Mouse (Mus musculus) cortical plate, adult 2 months (tissue): ENCODE data around the gene Rab8b. TPM values are rescaled to one million over a fixed set of nuclear protein-coding genes. Genes with fewer than 3 reads are reported as not detected.

Source experiments
- H3K27ac ChIP-seq: fragments of 200-500 bp; 2 replicates; pipeline ENCODE4 v1.5.1; 2012; ENCODE audit warnings: low read length, control low read depth, inconsistent platforms; ENCODE audit not compliant: insufficient read depth
- H3K4me1 ChIP-seq: fragments of 200-500 bp; 2 replicates; pipeline ENCODE4 v1.6.1; 2011; ENCODE audit warnings: low read length; ENCODE audit not compliant: control insufficient read depth, insufficient read depth
- H3K4me3 ChIP-seq: fragments of 200-500 bp; 2 replicates; pipeline ENCODE4 v1.5.1; 2011; ENCODE audit warnings: mild to moderate bottlenecking, low read length, control low read depth; ENCODE audit not compliant: insufficient read depth
- CTCF ChIP-seq: fragments of 200-500 bp; IDR thresholded peaks from 2 replicates; pipeline ENCODE4 v1.5.1; 2011; ENCODE audit warnings: mild to moderate bottlenecking, control low read depth, low read length; ENCODE audit not compliant: insufficient read depth; ENCODE audit errors: extremely low read depth
- POLR2A ChIP-seq: fragments of 200-500 bp; IDR thresholded peaks from 2 replicates; pipeline ENCODE4 v1.6.1; 2011; ENCODE audit warnings: mild to moderate bottlenecking, low read length, control low read depth; ENCODE audit not compliant: insufficient read depth; ENCODE audit errors: extremely low read depth
- polyA plus RNA-seq: library from polyadenylated mRNA; depleted of rRNA; stranded (reverse); fragments of >200 nt; gene quantifications from 2 replicates; pipeline ENCODE4 v1.2.3, GENCODE M21; 2012; rRNA removed

The Rab8b gene
- 17.4 and 17.9 TPM in 2 replicates for polyA plus RNA-seq

GRCm38 (mm10) chr9:66919382-66919971 lies at the start of gene Rab8b:
Gene Rab8b (minus strand): TSS chr9:66919687.
- H3K4me3 ChIP-seq = peak within 1 kb of the TSS; percentile 84
- peaks cover 6% of the 10 kb centered on the region for H3K4me1 ChIP-seq
- TF ChIP-seq CTCF (no peak), POLR2A (peak; percentile 74)
- H3K27ac ChIP-seq = no peak within 1 kb of the TSS

GRCm38 (mm10) chr9:66967492-66967891 lies 48.0 kb upstream of the Rab8b start:
- Histone ChIP-seq H3K27ac (no peak overlapping the region), H3K4me1 (no peaks in the 10 kb centered on the region), H3K4me3 (no peak overlapping the region)
- TF ChIP-seq CTCF (no peak), POLR2A (no peak)

GRCm38 (mm10) chr9:66961478-66961877 lies 42.0 kb upstream of the Rab8b start:
- Histone ChIP-seq H3K27ac (no peak overlapping the region), H3K4me1 (no peaks in the 10 kb centered on the region), H3K4me3 (no peak overlapping the region)
- no peak for TF ChIP-seq CTCF
- TF ChIP-seq POLR2A = no peak

DNA sequence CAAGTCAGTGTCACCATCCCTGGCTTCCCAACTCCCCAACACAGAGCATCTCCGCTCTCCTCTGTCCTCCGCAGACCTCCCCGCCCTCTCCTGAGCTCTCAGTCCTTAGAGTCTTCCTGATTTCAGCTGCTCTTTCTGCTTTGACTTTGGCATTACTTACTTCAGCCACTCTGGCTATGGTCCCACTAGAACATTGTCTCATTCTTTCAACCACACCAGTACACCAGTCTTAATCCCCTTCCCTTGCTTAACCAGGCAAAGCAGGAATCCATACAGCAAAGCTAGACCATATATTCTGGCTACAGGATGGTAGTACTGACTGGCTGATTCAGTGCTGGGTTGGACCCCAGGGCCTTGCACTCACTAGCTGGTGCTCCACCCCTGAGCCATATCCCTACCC lies 38.0 kb upstream of the Rab8b start:
- H3K4me1 ChIP-seq = no peaks in the 10 kb centered on the region
- TF ChIP-seq POLR2A (no peak), CTCF (no peak)
- H3K4me3 ChIP-seq = no peak overlapping the region
- no peak overlapping the region for H3K27ac ChIP-seq

- TF ChIP-seq CTCF = no peak
- TF ChIP-seq POLR2A = no peak
- Histone ChIP-seq H3K4me1 (no peaks in the 10 kb centered on the region), H3K27ac (no peak overlapping the region), H3K4me3 (no peak overlapping the region)
These were observed 33.4 kb upstream of the Rab8b start for GRCm38 (mm10) chr9:66952886-66953285.

DNA sequence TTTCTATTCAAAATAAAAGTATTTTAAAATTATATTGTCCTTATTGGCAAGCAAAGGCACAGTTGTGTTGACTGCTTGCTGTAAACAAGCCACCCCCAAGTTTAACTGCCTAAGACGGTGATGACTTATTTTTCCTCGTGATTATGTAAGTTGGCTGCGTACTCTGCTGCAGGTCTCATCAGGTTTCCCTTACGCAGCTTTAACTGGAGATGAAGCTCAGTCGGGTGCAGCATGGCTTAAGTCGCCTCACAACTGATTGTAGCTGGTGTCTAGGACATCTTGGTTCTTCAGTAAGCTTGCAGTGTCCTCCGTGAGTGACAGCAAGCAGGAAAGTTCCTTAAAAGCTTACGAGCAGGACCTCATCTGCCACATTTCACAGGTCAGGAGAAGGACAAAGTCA lies 32.8 kb upstream of the Rab8b start:
- no peak overlapping the region for H3K4me3 ChIP-seq
- no peaks in the 10 kb centered on the region for H3K4me1 ChIP-seq
- TF ChIP-seq POLR2A (no peak), CTCF (no peak)

DNA sequence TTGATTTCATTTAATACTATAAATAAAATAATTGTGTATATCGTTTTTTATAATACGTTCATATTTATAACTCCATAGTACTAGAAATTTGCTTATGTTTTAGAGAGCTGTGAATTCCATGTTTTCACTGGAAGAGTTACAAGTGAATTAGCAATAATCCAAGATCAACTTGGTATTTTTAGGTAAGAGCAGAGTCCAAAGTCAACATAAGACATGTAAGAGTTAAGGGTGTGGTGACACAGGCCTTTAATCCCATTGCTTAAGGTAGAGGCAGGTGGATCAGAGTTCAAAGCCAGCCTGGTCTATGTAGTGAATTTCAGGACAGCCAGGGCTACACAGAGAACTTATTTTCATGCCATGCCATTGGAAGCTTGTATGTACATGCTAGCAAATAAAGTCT lies 29.0 kb upstream of the Rab8b start:
- Histone ChIP-seq H3K4me3 (no peak overlapping the region), H3K4me1 (peaks cover 2% of the 10 kb centered on the region; the same call in 1 of the 2 replicates), H3K27ac (no peak overlapping the region)
- TF ChIP-seq CTCF = no peak

More for the DNA sequence above, 32.8 kb upstream of the Rab8b start:
- no peak overlapping the region for H3K27ac ChIP-seq

- Histone ChIP-seq H3K27ac (peak within 1 kb of the TSS; percentile 43), H3K4me3 (peak within 1 kb of the TSS; percentile 53), H3K4me1 (peaks cover 2% of the 10 kb centered on the region; the same call in 1 of the 2 replicates)
- TF ChIP-seq CTCF (no peak), POLR2A (peak; percentile 62; the same call in 1 of the 2 replicates)
These were observed 26.5 kb upstream of the Rab8b start, which contains the start of gene Rps27l for GRCm38 (mm10) chr9:66945647-66946641. Gene Rps27l (plus strand): TSS chr9:66946086.

DNA sequence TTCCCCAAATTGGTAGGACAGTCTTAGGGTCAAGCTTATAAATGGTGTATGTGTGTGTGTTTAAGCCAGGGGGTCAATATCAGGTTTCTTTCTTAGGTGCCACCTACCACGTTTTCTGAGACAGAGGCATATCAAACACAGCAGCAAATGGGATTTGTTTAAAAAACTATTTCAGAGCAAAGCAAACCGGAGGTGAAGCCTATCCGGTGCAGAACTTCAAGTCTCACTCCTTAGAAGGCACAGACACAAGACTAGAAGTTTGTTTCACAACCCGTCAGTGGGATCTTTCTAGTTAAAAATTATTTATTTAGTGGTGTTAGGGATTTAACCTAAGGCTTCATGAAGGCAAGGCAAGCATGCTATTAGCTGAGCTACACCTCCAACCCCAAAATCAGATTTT lies 25.7 kb upstream of the Rab8b start:
- peak overlapping the region; percentile 43; the same call in 1 of the 2 replicates for H3K27ac ChIP-seq
- peak overlapping the region; percentile 53 for H3K4me3 ChIP-seq
- TF ChIP-seq CTCF (no peak), POLR2A (no peak)
- H3K4me1 ChIP-seq = peaks cover 2% of the 10 kb centered on the region; the same call in 1 of the 2 replicates
